Mouse (Mus musculus) ES-Bruce4 (cell line): ENCODE data around the gene Spdl1. TPM values are rescaled to one million over a fixed set of nuclear protein-coding genes. Genes with fewer than 3 reads are reported as not detected.
A peak's percentile ranks its signal among the peaks of the same experiment; 100 is the strongest.

Experiments used
- H3K27ac ChIP-seq: 2 replicates; pipeline ENCODE4 v1.5.1; 2012; ENCODE audit warnings: low read length, inconsistent platforms; ENCODE audit not compliant: insufficient read depth
- H3K27me3 ChIP-seq: 2 replicates; pipeline ENCODE4 v1.6.1; 2012; ENCODE audit warnings: mild to moderate bottlenecking, low read length, inconsistent platforms; ENCODE audit not compliant: control insufficient read depth, poor library complexity, insufficient read depth, severe bottlenecking
- H3K36me3 ChIP-seq: 2 replicates; pipeline ENCODE4 v1.6.1; 2012; ENCODE audit warnings: inconsistent platforms, mild to moderate bottlenecking, low read length, moderate library complexity; ENCODE audit not compliant: control insufficient read depth, poor library complexity, insufficient read depth, severe bottlenecking
- H3K4me1 ChIP-seq: one replicate; pipeline ENCODE4 v1.8.1; 2011; ENCODE audit warnings: low read length; ENCODE audit not compliant: control insufficient read depth, insufficient read depth
- H3K4me3 ChIP-seq: 2 replicates; pipeline ENCODE4 v1.5.1; 2011; ENCODE audit warnings: low read depth, mild to moderate bottlenecking, low read length
- H3K9ac ChIP-seq: 2 replicates; pipeline ENCODE4 v1.6.1; 2012; ENCODE audit warnings: low read depth, mild to moderate bottlenecking, inconsistent platforms; ENCODE audit not compliant: poor library complexity, severe bottlenecking
- H3K9me3 ChIP-seq: replicated peaks from 2 replicates; pipeline ENCODE4 v1.6.1; 2012; ENCODE audit warnings: mild to moderate bottlenecking, low read length, inconsistent platforms; ENCODE audit not compliant: control insufficient read depth, poor library complexity, insufficient read depth, severe bottlenecking
- CTCF ChIP-seq: IDR thresholded peaks from one replicate; pipeline ENCODE4 v1.8.1; 2011; ENCODE audit warnings: low read depth, low read length
- EP300 ChIP-seq: IDR thresholded peaks from 2 replicates; pipeline ENCODE4 v1.6.1; 2011; ENCODE audit warnings: low read depth, low read length; ENCODE audit not compliant: insufficient read depth
- POLR2A ChIP-seq: IDR thresholded peaks from one replicate; pipeline ENCODE4 v1.8.1; 2011; ENCODE audit warnings: low read length; ENCODE audit not compliant: insufficient read depth
- polyA plus RNA-seq: library from polyadenylated mRNA; stranded (reverse); fragments of >200 nt; gene quantifications from 2 replicates; pipeline ENCODE4 v1.2.4, GENCODE M21; 2011; ENCODE audit warnings: low read depth; ENCODE audit not compliant: missing spikeins, insufficient read depth, insufficient read length

Gene Spdl1
- polyA plus RNA-seq, 1 experiment = 41.2 TPM

DNA sequence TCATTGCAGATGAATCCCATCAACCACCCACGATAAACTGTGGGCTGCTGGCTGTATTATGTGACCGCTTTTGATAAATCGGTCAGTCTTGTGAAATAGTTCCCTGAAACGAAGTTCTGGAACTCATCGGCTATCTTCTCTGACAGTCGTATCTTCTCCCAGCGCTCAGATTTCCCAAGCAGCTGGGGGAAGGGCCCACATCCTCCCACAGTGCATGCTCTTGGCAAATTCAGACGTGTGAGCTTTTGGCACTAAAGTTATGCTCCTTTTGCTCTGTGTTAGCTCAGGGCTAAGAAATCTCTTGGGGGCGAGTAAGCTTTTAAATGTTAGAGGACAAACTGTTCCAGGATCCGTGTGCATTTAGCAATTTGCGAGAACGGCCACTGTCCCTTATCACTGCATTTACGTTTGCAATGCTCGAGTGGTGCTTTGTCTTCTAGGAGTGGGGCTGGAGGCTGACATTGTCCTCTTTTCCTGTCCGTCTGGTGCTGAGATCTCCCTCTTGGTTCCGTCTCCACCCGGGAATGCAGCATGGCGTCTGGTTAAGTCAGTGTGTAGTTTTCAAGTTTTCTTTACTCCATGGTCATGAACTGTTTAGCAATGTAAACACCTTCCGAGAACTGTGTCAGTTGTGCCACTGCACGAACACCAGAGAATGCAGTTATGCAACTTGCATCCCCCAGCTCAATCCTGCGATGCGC is 12.3 kb upstream of the Spdl1 start:
- H3K9me3 ChIP-seq = no peaks in the 10 kb centered on the region
- H3K4me1 ChIP-seq = no peaks in the 10 kb centered on the region
- H3K27me3 ChIP-seq = no peaks in the 10 kb centered on the region; the same call in 1 of the 2 replicates
- no peak overlapping the region for H3K9ac ChIP-seq
- TF ChIP-seq EP300 = no peak
- TF ChIP-seq CTCF = no peak
- no peak for TF ChIP-seq POLR2A
- no peak overlapping the region for H3K27ac ChIP-seq
- H3K4me3 ChIP-seq = no peak overlapping the region
- H3K36me3 ChIP-seq = no peaks in the 10 kb centered on the region

DNA sequence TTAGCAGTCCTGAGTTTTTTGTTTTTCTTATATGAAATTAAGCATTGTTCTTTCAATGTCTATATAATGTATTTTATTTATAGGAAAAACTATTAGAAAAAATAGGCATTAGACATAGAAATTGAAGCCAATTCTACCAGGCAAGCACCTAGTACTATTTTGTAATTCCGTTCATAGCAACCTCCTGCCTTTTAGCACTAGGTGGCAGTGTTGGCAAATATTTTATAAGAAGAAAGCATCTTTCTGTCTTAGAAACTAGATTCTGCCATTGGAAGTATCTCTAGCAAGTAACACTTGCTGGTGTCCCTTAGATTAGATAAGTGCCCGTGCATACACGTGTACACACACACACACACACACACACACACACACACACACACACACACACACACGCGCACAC is 10.1 kb upstream of the Spdl1 start:
- H3K27me3 ChIP-seq = no peaks in the 10 kb centered on the region; the same call in 1 of the 2 replicates
- H3K27ac ChIP-seq = no peak overlapping the region
- no peak overlapping the region for H3K9ac ChIP-seq
- H3K4me3 ChIP-seq = no peak overlapping the region
- H3K4me1 ChIP-seq = no peaks in the 10 kb centered on the region
- no peaks in the 10 kb centered on the region for H3K9me3 ChIP-seq
- no peaks in the 10 kb centered on the region for H3K36me3 ChIP-seq
- TF ChIP-seq EP300 = no peak
- no peak for TF ChIP-seq CTCF
- TF ChIP-seq POLR2A = no peak

GRCm38 (mm10) chr11:34840283-34840682 is 6.8 kb upstream of the Spdl1 start:
- Histone ChIP-seq H3K27ac (no peak overlapping the region), H3K27me3 (no peaks in the 10 kb centered on the region), H3K9me3 (no peaks in the 10 kb centered on the region), H3K4me3 (no peak overlapping the region), H3K4me1 (no peaks in the 10 kb centered on the region), H3K36me3 (no peaks in the 10 kb centered on the region), H3K9ac (no peak overlapping the region)
- TF ChIP-seq CTCF = no peak
- no peak for TF ChIP-seq POLR2A
- TF ChIP-seq EP300 = no peak

- Histone ChIP-seq H3K4me3 (no peak overlapping the region), H3K36me3 (no peaks in the 10 kb centered on the region), H3K27me3 (no peaks in the 10 kb centered on the region), H3K4me1 (no peaks in the 10 kb centered on the region), H3K9me3 (no peaks in the 10 kb centered on the region), H3K9ac (no peak overlapping the region), H3K27ac (no peak overlapping the region)
- TF ChIP-seq CTCF = no peak
- TF ChIP-seq EP300 = no peak
Observed at GRCm38 (mm10) chr11:34839051-34839450, 5.6 kb upstream of the Spdl1 start.

GRCm38 (mm10) chr11:34836272-34836671 is 2.8 kb upstream of the Spdl1 start:
- Histone ChIP-seq H3K36me3 (no peaks in the 10 kb centered on the region), H3K27ac (no peak overlapping the region), H3K9me3 (no peaks in the 10 kb centered on the region)

GRCm38 (mm10) chr11:34832678-34833077 is 763 bp downstream of the Spdl1 start:
- TF ChIP-seq POLR2A = no peak
- no peak for TF ChIP-seq EP300
- TF ChIP-seq CTCF = no peak
- H3K4me3 ChIP-seq = peak overlapping the region; percentile 95
- no peaks in the 10 kb centered on the region for H3K9me3 ChIP-seq
- peaks cover 23% of the 10 kb centered on the region for H3K36me3 ChIP-seq
- H3K27ac ChIP-seq = no peak overlapping the region
- peak overlapping the region; percentile 77 for H3K9ac ChIP-seq
- no peaks in the 10 kb centered on the region for H3K4me1 ChIP-seq
- no peaks in the 10 kb centered on the region for H3K27me3 ChIP-seq

More at GRCm38 (mm10) chr11:34836272-34836671, 2.8 kb upstream of the Spdl1 start:
- H3K9ac ChIP-seq = no peak overlapping the region
- H3K4me1 ChIP-seq = no peaks in the 10 kb centered on the region
- no peak overlapping the region for H3K4me3 ChIP-seq
- H3K27me3 ChIP-seq = no peaks in the 10 kb centered on the region
- TF ChIP-seq EP300 (no peak), POLR2A (no peak), CTCF (no peak)
